Mouse (Mus musculus) T-helper 17 cell (primary cell): ENCODE results near the gene Ctdsp1.

Experiments
- in situ Hi-C, 2 experiments: fragments of 300-600 bp; cut with MboI, MseI; formaldehyde crosslinking; loops; 1 replicate in 1 of 2; 2 replicates in 1 of 2; pipeline ENCODE4 v1.15.1; 2025; ENCODE audit warnings: high pct_unique_total_duplicates in 2 of 2

Ctdsp1 gene

GRCm38 (mm10) chr1:74390924-74391748 is at the start of gene Ctdsp1:
Gene Ctdsp1 (plus strand): TSS chr1:74391509.
- in situ Hi-C loops: loop anchor here (25.0 kb wide), 2 partner anchors 104 to 1096 kb away; partner anchors contain the start of genes Aamp (in 1 of the 2), Chpf (in 1 of the 2), Gpbar1 (in 1 of the 2) and Pnkd (in 1 of the 2)

DNA sequence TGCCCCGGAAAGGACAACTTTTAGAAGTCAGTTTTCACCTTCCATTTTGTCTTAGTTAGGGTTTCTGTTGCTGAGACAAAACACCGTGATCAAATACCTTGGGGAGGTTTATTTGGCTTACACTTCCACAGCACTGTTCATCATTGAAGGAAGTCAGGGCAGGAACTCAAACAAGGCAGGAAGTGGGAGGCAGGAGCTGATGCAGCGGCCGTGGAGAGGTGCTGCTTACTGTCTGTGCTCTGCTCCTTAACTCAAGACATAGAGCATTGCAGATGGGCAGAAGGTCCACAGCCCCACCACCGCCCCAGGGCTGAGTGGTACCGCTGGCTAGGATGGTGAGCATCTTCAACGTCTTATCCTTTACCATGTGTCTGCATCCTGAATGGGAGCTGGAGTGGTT is 49.4 kb upstream of the Ctdsp1 start:
- in situ Hi-C loops: no loop called here

DNA sequence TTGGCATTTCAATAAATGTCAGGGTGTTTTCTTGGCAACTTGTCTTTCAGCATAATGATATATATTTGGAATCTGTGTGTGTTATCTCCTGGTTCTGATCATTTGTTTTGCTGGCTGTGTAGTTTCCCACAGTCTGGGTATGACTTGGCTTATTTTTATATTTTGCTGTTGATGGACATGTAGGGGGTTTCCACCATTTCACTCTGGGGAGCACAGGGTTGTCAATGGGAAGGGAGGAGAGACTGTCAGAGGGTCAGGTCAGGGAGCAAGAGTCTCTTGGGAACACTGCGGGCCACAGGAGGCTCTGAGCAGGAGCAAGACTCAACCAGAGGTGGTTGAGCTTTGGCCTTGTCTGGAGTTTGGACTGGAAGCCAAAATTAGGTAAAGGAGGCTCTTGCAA is 49.0 kb upstream of the Ctdsp1 start:
- in situ Hi-C loops: no loop called here

DNA sequence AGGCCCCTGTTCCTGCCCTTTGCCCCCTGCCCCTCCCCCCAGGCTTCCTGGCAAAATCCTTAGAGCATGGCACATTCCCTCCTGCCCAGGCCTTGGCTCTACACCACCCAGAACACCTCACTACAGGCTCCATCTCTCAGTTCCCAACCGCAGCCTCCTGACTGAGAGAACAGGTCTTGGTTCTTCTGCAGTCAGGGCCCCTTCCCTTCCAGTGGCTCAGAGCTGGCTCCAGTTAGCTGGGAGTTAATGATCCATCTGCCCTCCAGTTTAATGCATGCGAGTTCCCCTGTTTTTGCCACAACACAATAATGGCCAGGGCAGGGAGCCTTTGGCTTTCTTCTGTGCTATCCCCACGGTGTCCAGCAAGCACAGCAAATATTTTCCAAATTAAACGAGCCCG is 48.1 kb upstream of the Ctdsp1 start:
- in situ Hi-C loops: no loop called here

- in situ Hi-C loops: no loop called here
Measured at GRCm38 (mm10) chr1:74344163-74344916, 47.0 kb upstream of the Ctdsp1 start.

DNA sequence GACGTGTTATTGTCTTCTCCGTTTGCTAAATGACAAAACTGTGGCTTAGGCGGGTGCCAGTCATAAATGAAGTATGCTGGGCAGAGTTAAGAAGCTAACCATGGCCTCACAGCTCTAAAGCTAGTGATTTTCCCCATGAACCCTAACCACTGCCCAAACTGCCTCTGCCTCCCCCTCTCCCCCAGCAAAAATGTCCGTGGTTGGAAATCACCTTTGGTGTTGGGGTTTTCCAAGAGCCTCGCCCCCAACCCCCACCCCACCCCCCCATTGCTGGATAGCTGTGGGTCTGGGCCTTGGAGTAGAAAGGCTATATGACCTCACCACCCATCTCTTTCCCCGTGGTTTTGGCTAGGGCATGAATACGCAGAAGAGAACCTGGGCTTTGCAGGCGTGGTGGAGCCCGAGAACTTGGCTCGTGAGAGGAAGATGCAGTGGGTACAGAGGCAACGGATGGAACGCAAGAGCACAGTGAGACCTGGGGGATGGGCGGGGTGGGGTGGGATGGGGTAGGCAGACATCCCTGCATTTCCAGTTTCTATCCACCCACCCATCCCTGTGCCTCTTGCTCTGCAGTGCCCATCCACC is 40.0 kb upstream of the Ctdsp1 start:
- in situ Hi-C loops: no loop called here

DNA sequence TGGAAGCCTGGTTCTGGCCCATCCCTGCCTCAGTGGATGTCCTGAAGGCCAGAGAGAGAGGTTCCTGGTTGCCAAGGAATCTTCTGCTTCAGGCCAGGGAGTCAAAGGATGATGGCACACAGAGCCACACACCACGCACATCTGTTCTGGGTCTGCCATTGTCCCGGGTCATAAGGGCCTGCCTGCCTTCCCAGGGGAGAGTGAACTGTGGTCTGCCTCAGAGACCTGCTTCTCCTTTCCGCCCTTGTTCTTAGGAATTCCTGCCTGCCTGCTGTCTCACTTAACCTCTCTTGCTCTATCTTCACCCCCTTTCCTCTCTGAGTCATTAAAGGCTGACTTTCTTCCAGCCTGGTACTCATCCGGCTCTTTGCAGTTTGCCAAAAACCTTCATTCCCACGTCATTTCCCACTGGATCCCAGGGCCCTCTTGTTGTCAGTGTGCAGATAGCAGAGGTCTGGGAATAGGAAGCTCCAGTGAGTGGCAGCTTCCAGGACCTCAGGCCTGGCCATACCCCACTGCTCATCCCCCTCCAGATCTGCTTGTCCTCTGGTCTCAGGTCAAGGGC is 38.7 kb upstream of the Ctdsp1 start:
- in situ Hi-C loops: no loop called here

DNA sequence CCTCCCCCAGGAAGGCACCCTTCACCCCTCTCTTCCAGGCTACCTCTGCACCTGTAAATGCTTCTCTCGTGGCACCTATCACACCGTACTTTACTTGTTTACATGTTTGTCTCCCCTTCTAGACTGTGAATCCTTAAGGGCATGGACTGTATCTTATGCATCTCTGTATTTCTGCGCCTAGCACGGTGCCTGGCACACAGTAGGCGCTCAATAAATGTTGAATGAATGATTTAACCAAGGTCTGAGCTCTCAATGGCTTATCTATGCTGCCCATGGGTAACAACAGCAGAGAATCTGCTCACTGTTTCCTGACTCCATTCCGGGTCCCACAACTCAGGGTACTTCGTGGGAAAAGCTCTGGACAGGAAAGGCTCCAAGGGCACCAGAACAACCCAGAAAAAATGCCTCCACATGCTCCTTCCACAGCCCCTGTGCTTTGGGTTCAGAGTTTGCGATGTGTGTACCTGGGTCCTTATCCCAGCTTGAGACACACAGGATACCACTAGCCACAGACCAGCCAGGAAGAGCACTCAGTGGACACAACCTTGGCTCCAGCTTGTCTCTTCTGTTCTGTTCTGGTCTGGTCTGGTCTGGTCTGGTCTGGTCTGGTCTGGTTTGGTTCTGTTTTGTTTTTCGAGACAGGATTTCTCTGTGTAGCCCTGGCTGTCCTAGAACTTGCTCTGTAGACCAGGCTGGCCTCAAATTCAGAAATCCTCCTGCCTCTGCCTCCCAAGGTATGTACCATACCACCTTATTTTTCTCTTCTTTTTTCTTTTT is 37.7 kb upstream of the Ctdsp1 start:
- in situ Hi-C loops: no loop called here

- in situ Hi-C loops: no loop called here
Measured at GRCm38 (mm10) chr1:74357531-74357930, 33.8 kb upstream of the Ctdsp1 start.

DNA sequence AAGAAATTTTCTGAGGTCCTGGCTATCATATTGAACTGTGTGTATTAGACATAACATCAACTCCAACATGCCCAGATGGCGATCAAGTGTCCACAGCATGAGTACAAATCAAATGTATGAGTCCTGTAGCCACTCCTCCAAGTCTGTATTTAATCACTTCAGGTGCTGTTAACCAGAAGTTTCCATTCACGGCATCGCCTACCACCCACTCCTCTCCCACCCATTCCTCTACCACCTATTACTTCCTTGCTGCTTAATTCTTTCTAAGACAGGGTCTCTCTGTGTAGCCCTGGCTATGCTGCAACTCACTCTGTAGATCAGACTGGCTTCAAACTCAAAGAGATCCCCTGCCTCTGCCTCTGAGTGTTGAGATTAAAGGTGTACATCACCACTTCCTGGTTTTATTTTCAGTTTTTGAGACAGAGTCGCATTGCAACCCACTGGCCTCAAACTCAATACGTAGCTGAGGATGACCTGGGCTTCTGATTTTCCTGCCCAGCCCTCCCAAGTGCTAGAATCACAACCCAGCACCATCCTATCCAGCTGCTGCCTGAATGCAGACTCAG is 31.3 kb upstream of the Ctdsp1 start:
- in situ Hi-C loops: no loop called here

DNA sequence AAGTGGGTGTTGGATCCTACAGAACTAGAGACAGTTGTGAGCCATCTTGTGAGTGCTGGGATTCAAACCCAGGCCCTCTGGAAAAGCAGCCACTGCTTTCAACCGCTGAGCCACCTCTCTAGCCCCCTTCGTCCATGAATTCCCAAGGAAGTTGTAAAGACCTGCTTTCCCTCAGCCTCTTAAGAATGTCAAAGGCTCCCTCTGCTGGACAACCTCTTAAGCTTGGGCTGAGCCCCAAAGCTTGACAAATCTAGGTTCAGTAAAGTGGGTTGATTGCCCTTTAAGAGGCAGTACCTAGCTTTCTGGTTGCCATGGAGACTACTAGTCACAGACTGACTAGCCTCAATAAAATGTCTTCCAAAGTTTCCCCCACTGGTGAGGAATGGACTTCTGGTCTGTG is 29.5 kb upstream of the Ctdsp1 start, which contains the start of gene Catip:
Gene Catip, plus strand, starts transcription at position 297 of the 400 bp plus-strand sequence.
- in situ Hi-C loops: no loop called here

- in situ Hi-C loops: no loop called here
Measured at GRCm38 (mm10) chr1:74362325-74363229, 28.7 kb upstream of the Ctdsp1 start.

DNA sequence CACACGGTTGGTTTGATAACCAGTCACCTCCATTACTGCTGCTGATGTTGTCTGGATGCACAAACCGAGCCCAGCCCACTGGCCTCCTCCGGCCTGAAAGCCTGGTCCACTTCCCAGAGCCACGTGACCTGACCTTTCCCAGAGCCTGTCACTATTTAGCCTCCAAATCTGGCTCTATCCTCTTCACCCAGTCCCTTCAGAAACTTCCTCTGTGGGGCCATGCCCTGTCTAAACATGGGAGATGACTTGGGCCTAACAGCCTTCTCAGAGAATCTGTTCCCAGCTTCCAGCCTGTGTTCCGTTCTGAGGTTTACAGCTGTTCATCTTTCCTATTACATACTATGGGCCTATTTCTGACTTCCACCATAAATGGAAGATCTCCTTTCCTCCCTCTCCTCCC is 27.9 kb upstream of the Ctdsp1 start:
- in situ Hi-C loops: no loop called here

DNA sequence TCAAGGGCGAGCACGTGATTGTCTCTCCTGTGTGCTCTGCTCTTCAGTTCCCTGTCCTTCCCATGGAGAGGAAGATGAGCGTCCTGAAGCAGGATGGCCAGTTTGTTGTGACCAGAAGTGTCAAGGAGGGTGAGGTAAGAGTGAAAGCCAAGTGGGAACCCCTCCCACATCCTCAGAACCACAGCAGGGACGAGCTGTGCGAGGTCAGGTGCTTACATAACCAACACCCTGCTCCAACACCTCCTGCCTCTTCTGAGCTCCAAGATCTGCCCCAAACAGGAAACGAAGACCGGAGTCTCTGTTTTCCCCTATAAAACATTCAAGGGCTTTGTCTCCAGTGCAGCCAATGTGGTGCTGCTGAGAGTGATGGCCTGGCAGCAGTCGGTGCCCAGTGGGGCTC is 27.0 kb upstream of the Ctdsp1 start:
- in situ Hi-C loops: no loop called here

DNA sequence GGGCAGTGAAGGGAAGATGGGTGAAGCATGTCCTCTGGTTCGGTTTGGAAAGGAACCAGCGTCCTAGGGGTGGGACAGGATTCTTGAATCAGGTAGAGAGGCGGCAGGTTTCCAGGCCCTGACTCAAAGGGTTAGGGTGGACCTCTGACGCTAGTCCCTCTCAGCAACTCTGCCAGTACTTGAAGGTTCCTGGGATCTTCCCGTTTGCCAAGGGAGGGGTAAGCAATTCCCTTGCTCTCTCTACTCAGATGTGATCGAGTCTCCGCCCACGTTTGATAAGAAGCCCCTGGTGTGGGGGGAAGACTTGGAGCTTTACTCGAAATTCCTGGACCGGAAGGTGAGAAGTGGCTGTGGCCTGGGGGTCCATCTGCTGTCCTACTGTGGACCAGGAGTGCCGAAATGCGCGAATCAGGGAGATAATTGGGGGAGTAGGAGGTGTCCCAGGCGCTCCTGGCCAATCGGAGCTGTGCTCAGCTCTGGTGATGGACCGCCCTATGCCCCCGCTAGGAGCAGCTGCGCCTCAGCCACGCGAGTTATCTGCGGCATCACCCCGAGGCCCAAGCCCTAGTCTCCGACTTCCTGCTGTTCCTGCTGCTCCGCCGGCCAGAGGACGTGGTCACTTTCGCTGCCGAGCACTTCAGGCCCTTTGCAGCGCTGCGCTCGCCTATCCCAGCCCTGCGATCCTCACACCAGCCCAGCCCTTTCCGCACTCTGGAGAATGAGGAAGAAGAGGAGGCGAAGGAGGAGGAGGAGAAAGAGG is 23.2 kb upstream of the Ctdsp1 start:
- in situ Hi-C loops: no loop called here

GRCm38 (mm10) chr1:74370040-74370439 is 21.3 kb upstream of the Ctdsp1 start:
- in situ Hi-C loops: no loop called here

DNA sequence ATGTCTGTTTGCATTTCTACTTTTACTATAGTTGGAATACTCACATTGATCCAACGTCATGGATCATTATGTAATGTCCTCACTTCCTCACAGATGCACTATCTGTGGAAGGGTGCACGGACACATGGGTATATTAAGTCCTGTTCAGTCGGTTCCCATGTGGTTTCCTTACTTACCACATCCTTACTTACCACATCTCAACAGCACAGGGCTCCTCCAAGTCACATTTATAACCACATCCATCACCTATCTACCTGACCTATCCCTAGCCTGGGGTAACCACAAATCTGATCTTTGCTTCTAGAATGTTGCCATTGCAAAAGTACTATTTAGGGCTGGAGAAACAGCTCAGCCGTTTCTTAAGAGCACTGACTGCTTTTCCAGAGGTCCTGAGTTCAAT is 17.9 kb upstream of the Ctdsp1 start:
- in situ Hi-C loops: no loop called here

DNA sequence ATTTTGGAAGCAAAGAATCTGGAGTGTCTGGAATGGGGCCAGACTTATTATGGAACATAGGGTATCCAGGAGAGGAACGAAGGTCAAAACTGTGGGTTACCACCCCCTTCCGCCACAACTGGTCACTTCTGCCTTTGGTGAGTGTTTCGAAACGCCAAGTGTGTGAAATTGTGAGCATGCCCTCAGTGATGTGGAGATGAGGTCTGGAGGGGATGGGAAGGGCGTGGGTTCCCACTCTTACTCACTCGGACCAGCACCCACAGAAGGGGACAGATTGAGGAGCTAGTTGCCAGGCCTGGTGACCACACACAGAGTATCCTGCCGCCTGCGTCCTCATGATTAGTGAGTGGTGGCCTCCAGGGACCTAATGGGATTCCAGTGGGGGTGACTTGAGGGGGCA is 16.3 kb upstream of the Ctdsp1 start, which contains the start of gene Slc11a1:
Gene Slc11a1, plus strand, starts transcription at position 216 of the 400 bp plus-strand sequence.
- in situ Hi-C loops: loop anchor here (25.0 kb wide), 2 partner anchors 88 to 1112 kb away; partner anchors contain the start of genes Aamp (in 1 of the 2), Chpf (in 1 of the 2), Gpbar1 (in 1 of the 2) and Pnkd (in 1 of the 2)

DNA sequence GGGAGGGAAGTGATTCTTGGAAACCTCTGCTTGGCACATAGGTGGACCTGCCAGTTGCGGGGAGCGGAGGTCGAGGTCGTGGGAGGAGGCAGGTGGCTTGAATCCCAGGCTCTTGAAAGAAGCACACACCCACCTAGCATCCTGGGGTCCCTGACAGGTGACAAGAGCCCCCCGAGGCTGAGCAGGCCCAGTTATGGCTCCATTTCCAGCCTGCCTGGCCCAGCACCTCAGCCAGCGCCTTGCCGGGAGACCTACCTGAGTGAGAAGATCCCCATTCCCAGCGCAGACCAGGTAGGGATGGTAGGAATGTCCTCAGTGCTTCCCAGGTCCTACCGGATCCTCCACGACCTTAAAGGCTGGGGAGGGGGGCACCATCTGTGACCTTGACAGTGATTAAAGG is 15.7 kb upstream of the Ctdsp1 start:
- in situ Hi-C loops: loop anchor here (25.0 kb wide), 2 partner anchors 88 to 1112 kb away; partner anchors contain the start of genes Aamp (in 1 of the 2), Chpf (in 1 of the 2), Gpbar1 (in 1 of the 2) and Pnkd (in 1 of the 2)
